Mouse (Mus musculus) liver, embryonic 15.5 days (tissue): ENCODE data around the gene Arid3a. TPM values are rescaled to one million over a fixed set of nuclear protein-coding genes. Genes with fewer than 3 reads are reported as not detected.
A peak's percentile ranks its signal among the peaks of the same experiment; 100 is the strongest.

ENCODE experiments used
- ATAC-seq: fragments of 200-750 bp; cut with Nextera tagmentation; 2 replicates; pipeline ENCODE4 v1.8.0; 2017; ENCODE audit warnings: moderate number of reproducible peaks, mild to moderate bottlenecking, moderate library complexity; ENCODE audit not compliant: insufficient read depth
- H3K27ac ChIP-seq: fragments of 300-500 bp; sonication (generic); replicated peaks from 2 replicates; pipeline ENCODE4 v1.5.1; 2015; ENCODE audit warnings: mild to moderate bottlenecking, inconsistent platforms
- H3K27me3 ChIP-seq: fragments of 300-500 bp; sonication (generic); 2 replicates; pipeline ENCODE4 v1.6.1; 2015; ENCODE audit warnings: mild to moderate bottlenecking, inconsistent platforms
- H3K36me3 ChIP-seq: fragments of 300-500 bp; sonication (generic); replicated peaks from 2 replicates; pipeline ENCODE4 v1.6.1; 2015; ENCODE audit warnings: moderate library complexity, mild to moderate bottlenecking, inconsistent platforms
- H3K4me1 ChIP-seq: fragments of 300-500 bp; sonication (generic); replicated peaks from 2 replicates; pipeline ENCODE4 v1.6.1; 2015; ENCODE audit warnings: inconsistent platforms
- H3K4me2 ChIP-seq: fragments of 300-500 bp; sonication (generic); 2 replicates; pipeline ENCODE4 v1.6.1; 2015; ENCODE audit warnings: moderate library complexity, mild to moderate bottlenecking, inconsistent platforms
- H3K4me3 ChIP-seq: fragments of 300-500 bp; sonication (generic); replicated peaks from 2 replicates; pipeline ENCODE4 v1.5.1; 2015; ENCODE audit warnings: mild to moderate bottlenecking, inconsistent platforms
- H3K9ac ChIP-seq: fragments of 300-500 bp; sonication (generic); 2 replicates; pipeline ENCODE4 v1.6.1; 2015; ENCODE audit warnings: moderate library complexity, mild to moderate bottlenecking, inconsistent platforms
- H3K9me3 ChIP-seq: fragments of 300-500 bp; sonication (generic); replicated peaks from 2 replicates; pipeline ENCODE4 v1.6.1; 2016; ENCODE audit warnings: inconsistent platforms
- WGBS: fragments of 180-500 bp; shearing (Covaris S2); methylation state at CpG from one replicate; pipeline ENCODE4 v1.1.7; 2015; ENCODE audit warnings: mixed read lengths; ENCODE audit not compliant: insufficient replicate concordance; 5-methylcytosine and 5-hydroxymethylcytosine counted together
- polyA plus RNA-seq: library from polyadenylated mRNA; unstranded; fragments of >200 nt; fragmentation: Nextera tagmentation; extraction: Ambion mirVana; gene quantifications from 2 replicates; pipeline ENCODE4 v1.2.1, GENCODE M21; 2015

The Arid3a gene
- polyA plus RNA-seq, 1 experiment from 2014 or later: 6.1 TPM

DNA sequence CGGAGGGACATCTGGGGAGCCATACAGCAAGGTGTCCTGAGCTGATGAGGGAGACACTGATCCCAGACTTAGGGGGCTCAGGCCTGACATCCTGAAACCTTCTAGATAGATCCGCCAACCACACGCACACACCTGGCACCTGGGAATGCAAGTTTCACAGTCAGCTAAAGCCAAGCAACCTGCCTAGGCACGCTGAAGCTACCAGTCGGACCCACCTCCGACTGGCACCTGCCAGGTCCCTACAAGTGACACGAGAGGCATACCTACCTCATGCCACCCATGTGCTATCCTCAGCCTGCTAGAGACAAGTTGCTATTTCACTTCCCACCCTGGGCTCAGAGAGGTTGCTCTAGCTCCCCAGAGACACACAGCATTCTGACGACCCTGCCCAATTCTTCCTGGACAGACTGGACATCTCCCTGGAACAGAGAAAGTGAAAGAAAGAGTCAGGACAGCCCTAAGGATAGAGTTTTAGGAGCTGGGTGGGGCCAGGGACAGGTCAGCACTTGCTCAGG lies 62.5 kb downstream of the Arid3a start:
- H3K9ac ChIP-seq: peak overlapping the region; percentile 55; the same call in 1 of the 2 replicates
- no peaks in the 10 kb centered on the region for H3K9me3 ChIP-seq
- peak overlapping the region; percentile 91 for H3K4me2 ChIP-seq
- peak overlapping the region; percentile 61 for H3K4me3 ChIP-seq
- H3K36me3 ChIP-seq: peaks cover 29% of the 10 kb centered on the region
- H3K27me3 ChIP-seq: peaks cover 38% of the 10 kb centered on the region
- H3K27ac ChIP-seq: peak overlapping the region; percentile 99
- H3K4me1 ChIP-seq: peaks cover 67% of the 10 kb centered on the region
- WGBS: 39% methylated on average over 8 of the region's 8 CpGs
- ATAC-seq: no peak

- H3K4me2 ChIP-seq: peak overlapping the region; percentile 91
- H3K27ac ChIP-seq: no peak overlapping the region
- ATAC-seq: no peak
- H3K27me3 ChIP-seq: peaks cover 38% of the 10 kb centered on the region
- H3K9me3 ChIP-seq: no peaks in the 10 kb centered on the region
- 0 out of 2 replicates have a peak overlapping the region, but pooled peaks have one; percentile 55 for H3K9ac ChIP-seq
- 48% methylated on average over 15 of the region's 15 CpGs for WGBS
- H3K4me1 ChIP-seq: peaks cover 69% of the 10 kb centered on the region
- peak overlapping the region; percentile 61 for H3K4me3 ChIP-seq
- H3K36me3 ChIP-seq: peaks cover 29% of the 10 kb centered on the region
Measured at GRCm38 (mm10) chr10:79989870-79990269, 63.0 kb downstream of the Arid3a start.

- Histone ChIP-seq H3K27ac (no peak overlapping the region), H3K9me3 (no peaks in the 10 kb centered on the region), H3K4me3 (no peak overlapping the region), H3K9ac (no peak overlapping the region), H3K27me3 (peaks cover 38% of the 10 kb centered on the region), H3K4me1 (peaks cover 74% of the 10 kb centered on the region), H3K4me2 (peak overlapping the region; percentile 13; the same call in 1 of the 2 replicates), H3K36me3 (peaks cover 29% of the 10 kb centered on the region)
- 64% methylated on average over 12 of the region's 12 CpGs for WGBS
- no peak for ATAC-seq
Measured at GRCm38 (mm10) chr10:79991099-79991498, 64.3 kb downstream of the Arid3a start.

DNA sequence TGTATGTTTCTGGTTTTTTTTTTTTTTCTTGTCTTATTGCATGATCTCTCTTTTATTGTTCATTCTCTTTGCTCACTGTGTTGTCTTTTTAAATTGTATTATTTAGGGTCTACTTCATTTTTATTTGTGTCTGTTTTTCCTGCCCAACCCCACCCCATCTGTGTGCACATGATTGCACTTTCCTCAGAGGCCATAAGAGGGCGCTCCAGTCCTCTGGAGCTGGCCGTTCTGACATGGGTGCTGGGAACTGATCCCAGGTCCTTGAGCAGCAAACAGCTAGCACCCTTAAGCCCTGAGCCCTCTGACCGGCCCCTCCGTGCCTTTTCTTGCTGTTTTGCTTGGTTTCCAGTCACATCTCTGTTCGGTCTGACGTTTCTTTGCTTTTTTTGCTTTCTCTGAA lies 64.7 kb downstream of the Arid3a start:
- H3K27ac ChIP-seq: no peak overlapping the region
- H3K9me3 ChIP-seq: no peaks in the 10 kb centered on the region
- H3K4me1 ChIP-seq: peaks cover 71% of the 10 kb centered on the region
- no peak for ATAC-seq
- H3K27me3 ChIP-seq: peaks cover 38% of the 10 kb centered on the region
- H3K36me3 ChIP-seq: peaks cover 29% of the 10 kb centered on the region
- H3K4me3 ChIP-seq: no peak overlapping the region
- WGBS: 81% methylated on average over 6 of the region's 6 CpGs
- no peak overlapping the region for H3K9ac ChIP-seq
- H3K4me2 ChIP-seq: no peak overlapping the region

- H3K9ac ChIP-seq: no peak overlapping the region
- 53% methylated on average over 16 of the region's 16 CpGs for WGBS
- H3K27ac ChIP-seq: peak overlapping the region; percentile 72
Measured at GRCm38 (mm10) chr10:79994397-79995115, 67.7 kb downstream of the Arid3a start.

DNA sequence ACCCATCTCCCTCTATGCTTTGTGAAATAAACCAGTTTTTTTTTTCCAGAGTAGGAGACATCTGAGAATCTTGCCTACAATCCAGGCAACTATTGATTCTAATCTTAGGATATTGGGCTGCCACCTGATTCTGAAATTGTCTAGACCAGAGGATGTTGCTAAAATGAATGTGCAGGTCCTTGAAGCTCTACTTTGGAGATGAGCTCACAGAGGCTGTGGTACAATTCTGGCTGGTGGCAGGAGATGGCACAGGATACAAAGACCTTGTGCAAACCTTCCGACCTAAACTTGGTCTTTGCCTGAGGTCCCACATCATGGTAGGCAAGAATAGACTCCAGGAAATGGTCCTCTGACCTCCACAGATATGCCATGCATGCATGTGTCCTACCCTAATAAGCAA lies 68.8 kb downstream of the Arid3a start:
- Histone ChIP-seq H3K4me1 (peaks cover 70% of the 10 kb centered on the region), H3K36me3 (peaks cover 53% of the 10 kb centered on the region), H3K4me2 (peak overlapping the region; percentile 85), H3K27ac (peak overlapping the region; percentile 72), H3K27me3 (peaks cover 6% of the 10 kb centered on the region; the same call in 1 of the 2 replicates), H3K9ac (no peak overlapping the region), H3K4me3 (peak overlapping the region; percentile 80; the same call in 1 of the 2 replicates), H3K9me3 (no peaks in the 10 kb centered on the region)
- 34% methylated on average over 1 of the region's 1 CpGs for WGBS
- no peak for ATAC-seq

More at GRCm38 (mm10) chr10:79994397-79995115, 67.7 kb downstream of the Arid3a start:
- no peak overlapping the region for H3K4me3 ChIP-seq
- peaks cover 44% of the 10 kb centered on the region for H3K36me3 ChIP-seq
- peak overlapping the region; percentile 33; the same call in 1 of the 2 replicates for H3K4me2 ChIP-seq
- no peaks in the 10 kb centered on the region for H3K9me3 ChIP-seq
- H3K27me3 ChIP-seq: peaks cover 14% of the 10 kb centered on the region
- ATAC-seq: no peak
- peaks cover 65% of the 10 kb centered on the region for H3K4me1 ChIP-seq

GRCm38 (mm10) chr10:79996272-79997033 lies 69.6 kb downstream of the Arid3a start, which contains the start of gene Abca7:
TSS of gene Abca7 (plus strand) at chr10:79996494.
- Histone ChIP-seq H3K27ac (peak within 1 kb of the TSS; percentile 92), H3K4me3 (peak within 1 kb of the TSS; percentile 80), H3K9me3 (no peaks in the 10 kb centered on the region), H3K27me3 (no peaks in the 10 kb centered on the region), H3K36me3 (peaks cover 54% of the 10 kb centered on the region), H3K9ac (peak within 1 kb of the TSS; percentile 86), H3K4me1 (peaks cover 71% of the 10 kb centered on the region), H3K4me2 (peak within 1 kb of the TSS; percentile 85)
- under 1% methylated on average over 34 of the region's 34 CpGs for WGBS
- peak; percentile 85 for ATAC-seq

- Histone ChIP-seq H3K4me1 (peaks cover 79% of the 10 kb centered on the region), H3K9me3 (no peaks in the 10 kb centered on the region), H3K9ac (peak overlapping the region; percentile 86), H3K36me3 (peaks cover 54% of the 10 kb centered on the region), H3K27ac (peak overlapping the region; percentile 92), H3K27me3 (no peaks in the 10 kb centered on the region), H3K4me2 (peak overlapping the region; percentile 85), H3K4me3 (peak overlapping the region; percentile 80)
- ATAC-seq: peak; percentile 79
- 1% methylated on average over 35 of the region's 35 CpGs for WGBS
Measured at GRCm38 (mm10) chr10:79997034-79997760, 70.4 kb downstream of the Arid3a start.

DNA sequence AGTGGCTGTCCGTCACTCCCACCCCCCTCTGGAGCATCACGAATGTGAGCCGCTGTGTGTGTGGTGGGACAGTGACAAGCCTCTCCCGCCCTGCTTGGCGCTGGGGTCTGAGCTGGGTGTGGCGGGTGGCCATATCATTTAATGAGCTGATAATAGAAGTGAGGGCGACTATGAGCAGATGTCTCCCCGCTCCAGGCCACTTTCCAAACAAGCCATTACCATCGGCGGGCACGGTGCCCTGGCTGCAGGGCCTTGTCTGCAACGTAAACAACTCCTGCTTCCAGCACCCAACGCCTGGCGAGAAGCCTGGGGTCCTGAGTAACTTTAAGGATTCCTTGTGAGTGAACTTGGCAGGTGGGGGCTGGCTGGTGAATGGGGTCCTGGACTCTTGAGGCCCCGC lies 71.0 kb downstream of the Arid3a start:
- Histone ChIP-seq H3K4me3 (peak overlapping the region; percentile 80), H3K27ac (peak overlapping the region; percentile 92), H3K9me3 (no peaks in the 10 kb centered on the region), H3K4me1 (peaks cover 85% of the 10 kb centered on the region), H3K9ac (peak overlapping the region; percentile 86), H3K4me2 (peak overlapping the region; percentile 85), H3K36me3 (peaks cover 53% of the 10 kb centered on the region), H3K27me3 (no peaks in the 10 kb centered on the region)
- 22% methylated on average over 15 of the region's 15 CpGs for WGBS
- peak; percentile 30; the same call in 1 of the 2 replicates for ATAC-seq

DNA sequence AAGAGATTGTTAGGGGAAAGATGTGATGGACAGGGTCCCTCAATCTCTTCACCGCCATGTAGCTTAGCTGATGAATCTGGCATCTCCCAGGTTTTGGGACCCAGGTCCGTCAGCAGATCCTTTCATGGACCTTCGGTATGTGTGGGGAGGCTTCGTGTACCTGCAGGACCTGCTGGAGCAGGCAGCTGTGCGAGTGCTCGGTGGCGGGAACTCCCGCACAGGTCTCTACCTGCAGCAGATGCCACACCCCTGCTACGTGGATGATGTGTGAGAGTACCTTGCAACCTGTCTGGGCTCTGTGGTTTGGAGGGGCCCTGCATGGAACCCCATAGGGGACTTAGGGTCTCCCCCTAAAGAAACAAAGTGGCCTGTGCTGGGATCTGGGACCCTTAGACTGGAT lies 75.1 kb downstream of the Arid3a start:
- H3K4me3 ChIP-seq: no peak overlapping the region
- no peaks in the 10 kb centered on the region for H3K9me3 ChIP-seq
- no peak for ATAC-seq
- no peak overlapping the region for H3K27ac ChIP-seq
- H3K9ac ChIP-seq: no peak overlapping the region
- WGBS: 85% methylated on average over 9 of the region's 9 CpGs
- peaks cover 77% of the 10 kb centered on the region for H3K4me1 ChIP-seq
- H3K4me2 ChIP-seq: no peak overlapping the region
- peaks cover 85% of the 10 kb centered on the region for H3K36me3 ChIP-seq
- H3K27me3 ChIP-seq: no peaks in the 10 kb centered on the region
